Mouse (Mus musculus) intestine, embryonic 15.5 days (tissue): ENCODE measurements around the gene Siglec1. TPM values are rescaled to one million over a fixed set of nuclear protein-coding genes. Genes with fewer than 3 reads are reported as not detected.
"Not testable (repeated sequence)": the region's sequence is repeated elsewhere in the genome, so short reads cannot be mapped to it uniquely, and the experiment has no call there.

ENCODE experiments used
- ATAC-seq: fragments of 200-750 bp; cut with Nextera tagmentation; 2 replicates; pipeline ENCODE4 v1.8.0; 2017; ENCODE audit warnings: moderate TSS enrichment, moderate library complexity
- H3K27ac ChIP-seq: fragments of 300-500 bp; sonication (generic); 2 replicates; pipeline ENCODE4 v1.5.1; 2015; ENCODE audit warnings: mild to moderate bottlenecking, inconsistent platforms
- H3K27me3 ChIP-seq: fragments of 300-500 bp; sonication (generic); replicated peaks from 2 replicates; pipeline ENCODE4 v1.6.1; 2015; ENCODE audit warnings: inconsistent platforms
- H3K36me3 ChIP-seq: fragments of 300-500 bp; sonication (generic); 2 replicates; pipeline ENCODE4 v1.6.1; 2015; ENCODE audit warnings: inconsistent platforms
- H3K4me1 ChIP-seq: fragments of 300-500 bp; sonication (generic); replicated peaks from 2 replicates; pipeline ENCODE4 v1.6.1; 2015; ENCODE audit warnings: inconsistent platforms
- H3K4me2 ChIP-seq: fragments of 300-500 bp; sonication (generic); replicated peaks from 2 replicates; pipeline ENCODE4 v1.6.1; 2015; ENCODE audit warnings: mild to moderate bottlenecking, inconsistent platforms
- H3K4me3 ChIP-seq: fragments of 300-500 bp; sonication (generic); replicated peaks from 2 replicates; pipeline ENCODE4 v1.5.1; 2015; ENCODE audit warnings: inconsistent platforms
- H3K9ac ChIP-seq: fragments of 300-500 bp; sonication (generic); 2 replicates; pipeline ENCODE4 v1.6.1; 2015; ENCODE audit warnings: inconsistent platforms
- H3K9me3 ChIP-seq: fragments of 300-500 bp; sonication (generic); 2 replicates; pipeline ENCODE4 v1.6.1; 2016; ENCODE audit warnings: inconsistent platforms
- WGBS: fragments of 180-500 bp; shearing (Covaris S2); methylation state at CpG from one replicate; pipeline ENCODE4 v1.1.7; 2015; 5-methylcytosine and 5-hydroxymethylcytosine counted together
- polyA plus RNA-seq: library from polyadenylated mRNA; unstranded; fragments of >200 nt; fragmentation: Nextera tagmentation; extraction: Ambion mirVana; gene quantifications from 2 replicates; pipeline ENCODE4 v1.2.1, GENCODE M21; 2015

Gene Siglec1
- polyA plus RNA-seq, 1 experiment from 2014 or later: 0.24 TPM

- Histone ChIP-seq H3K27ac (no peak overlapping the region), H3K9me3 (no peaks in the 10 kb centered on the region), H3K4me2 (no peak overlapping the region), H3K4me1 (peaks cover 16% of the 10 kb centered on the region), H3K27me3 (no peaks in the 10 kb centered on the region), H3K4me3 (no peak overlapping the region), H3K9ac (peak overlapping the region; percentile 59; the same call in 1 of the 2 replicates), H3K36me3 (no peaks in the 10 kb centered on the region)
- 67% methylated on average over 9 of the region's 9 CpGs for WGBS
- no peak for ATAC-seq
Observed at GRCm38 (mm10) chr2:131125964-131126815, 39.6 kb upstream of the Siglec1 start.

- Histone ChIP-seq H3K9ac (no peak overlapping the region), H3K9me3 (no peaks in the 10 kb centered on the region), H3K4me3 (no peak overlapping the region), H3K36me3 (no peaks in the 10 kb centered on the region), H3K27ac (no peak overlapping the region), H3K27me3 (no peaks in the 10 kb centered on the region), H3K4me1 (peaks cover 16% of the 10 kb centered on the region), H3K4me2 (no peak overlapping the region)
- no peak for ATAC-seq
- 92% methylated on average over 9 of the region's 9 CpGs for WGBS
Observed at GRCm38 (mm10) chr2:131125157-131125963, 38.8 kb upstream of the Siglec1 start.

GRCm38 (mm10) chr2:131124166-131124565 is 37.6 kb upstream of the Siglec1 start:
- Histone ChIP-seq H3K27ac (no peak overlapping the region), H3K27me3 (no peaks in the 10 kb centered on the region), H3K36me3 (no peaks in the 10 kb centered on the region), H3K9ac (no peak overlapping the region), H3K4me2 (no peak overlapping the region), H3K4me1 (peaks cover 12% of the 10 kb centered on the region), H3K4me3 (no peak overlapping the region), H3K9me3 (no peaks in the 10 kb centered on the region)
- no peak for ATAC-seq
- 80% methylated on average over 3 of the region's 3 CpGs for WGBS

- ATAC-seq: peak; percentile 75; the same call in 1 of the 2 replicates
- no peak overlapping the region for H3K27ac ChIP-seq
- WGBS: 55% methylated on average over 2 of the region's 2 CpGs
- no peak overlapping the region for H3K4me3 ChIP-seq
- no peak overlapping the region for H3K9ac ChIP-seq
- no peaks in the 10 kb centered on the region for H3K9me3 ChIP-seq
- no peaks in the 10 kb centered on the region for H3K36me3 ChIP-seq
- no peak overlapping the region for H3K4me2 ChIP-seq
- no peaks in the 10 kb centered on the region for H3K4me1 ChIP-seq
- H3K27me3 ChIP-seq: no peaks in the 10 kb centered on the region
Observed at GRCm38 (mm10) chr2:131118968-131119574, 32.5 kb upstream of the Siglec1 start.

GRCm38 (mm10) chr2:131105989-131106388 is 19.4 kb upstream of the Siglec1 start:
- Histone ChIP-seq H3K9me3 (no peaks in the 10 kb centered on the region), H3K4me1 (no peaks in the 10 kb centered on the region), H3K4me2 (no peak overlapping the region), H3K27ac (no peak overlapping the region), H3K4me3 (no peak overlapping the region), H3K9ac (no peak overlapping the region), H3K36me3 (no peaks in the 10 kb centered on the region), H3K27me3 (no peaks in the 10 kb centered on the region)
- ATAC-seq: no peak
- 86% methylated on average over 5 of the region's 5 CpGs for WGBS

- whole genome bisulfite sequencing: 67% methylated on average over 4 of the region's 4 CpGs
- not testable (repeated sequence) for H3K9ac ChIP-seq, H3K9me3 ChIP-seq, H3K27ac ChIP-seq, H3K4me2 ChIP-seq, ATAC-seq, H3K4me3 ChIP-seq, H3K36me3 ChIP-seq, H3K27me3 ChIP-seq, H3K4me1 ChIP-seq
Observed at GRCm38 (mm10) chr2:131105061-131105460, 18.5 kb upstream of the Siglec1 start.

GRCm38 (mm10) chr2:131104021-131104420 is 17.5 kb upstream of the Siglec1 start:
- 84% methylated on average over 4 of the region's 4 CpGs for WGBS

GRCm38 (mm10) chr2:131101530-131101929 is 15.0 kb upstream of the Siglec1 start:
- no peak overlapping the region for H3K4me3 ChIP-seq
- no peaks in the 10 kb centered on the region for H3K27me3 ChIP-seq
- ATAC-seq: no peak
- H3K27ac ChIP-seq: no peak overlapping the region
- H3K4me1 ChIP-seq: 0 out of 2 replicates have a peak, but pooled peaks cover 1% of the 10 kb centered on the region
- no peaks in the 10 kb centered on the region for H3K9me3 ChIP-seq
- 51% methylated on average over 3 of the region's 3 CpGs for WGBS
- H3K36me3 ChIP-seq: no peaks in the 10 kb centered on the region
- H3K9ac ChIP-seq: no peak overlapping the region
- no peak overlapping the region for H3K4me2 ChIP-seq

More at GRCm38 (mm10) chr2:131104021-131104420, 17.5 kb upstream of the Siglec1 start:
- H3K9ac ChIP-seq: no peak overlapping the region
- no peak overlapping the region for H3K4me2 ChIP-seq
- no peaks in the 10 kb centered on the region for H3K4me1 ChIP-seq
- H3K9me3 ChIP-seq: no peaks in the 10 kb centered on the region
- no peak overlapping the region for H3K4me3 ChIP-seq
- no peak overlapping the region for H3K27ac ChIP-seq
- no peaks in the 10 kb centered on the region for H3K36me3 ChIP-seq
- H3K27me3 ChIP-seq: no peaks in the 10 kb centered on the region
- no peak for ATAC-seq

- Histone ChIP-seq H3K27ac (no peak overlapping the region), H3K4me2 (no peak overlapping the region), H3K4me1 (0 out of 2 replicates have a peak, but pooled peaks cover 7% of the 10 kb centered on the region), H3K27me3 (no peaks in the 10 kb centered on the region), H3K4me3 (no peak overlapping the region), H3K9ac (no peak overlapping the region), H3K9me3 (no peaks in the 10 kb centered on the region), H3K36me3 (no peaks in the 10 kb centered on the region)
- 75% methylated on average over 4 of the region's 4 CpGs for WGBS
- no peak for ATAC-seq
Observed at GRCm38 (mm10) chr2:131097087-131097486, 10.5 kb upstream of the Siglec1 start.

GRCm38 (mm10) chr2:131096101-131096795 is 9.7 kb upstream of the Siglec1 start:
- peak overlapping the region; percentile 70 for H3K27ac ChIP-seq
- no peaks in the 10 kb centered on the region for H3K9me3 ChIP-seq
- 0 out of 2 replicates have a peak overlapping the region, but pooled peaks have one; percentile 8 for H3K9ac ChIP-seq
- H3K27me3 ChIP-seq: no peaks in the 10 kb centered on the region
- WGBS: 8% methylated on average over 9 of the region's 9 CpGs
- H3K36me3 ChIP-seq: no peaks in the 10 kb centered on the region
- 0 out of 2 replicates have a peak, but pooled peaks cover 7% of the 10 kb centered on the region for H3K4me1 ChIP-seq
- no peak overlapping the region for H3K4me3 ChIP-seq
- ATAC-seq: peak; percentile 92
- H3K4me2 ChIP-seq: peak overlapping the region; percentile 41

- H3K27ac ChIP-seq: no peak overlapping the region
- no peak overlapping the region for H3K4me2 ChIP-seq
- no peaks in the 10 kb centered on the region for H3K36me3 ChIP-seq
- peak; percentile 55; the same call in 1 of the 2 replicates for ATAC-seq
- no peak overlapping the region for H3K4me3 ChIP-seq
- H3K9me3 ChIP-seq: no peaks in the 10 kb centered on the region
- no peak overlapping the region for H3K9ac ChIP-seq
- 0 out of 2 replicates have a peak, but pooled peaks cover 7% of the 10 kb centered on the region for H3K4me1 ChIP-seq
- H3K27me3 ChIP-seq: no peaks in the 10 kb centered on the region
- WGBS: 0% methylated on average over 1 of the region's 1 CpGs
Observed at GRCm38 (mm10) chr2:131094823-131095222, 8.3 kb upstream of the Siglec1 start.
